Mouse (Mus musculus) olfactory bulb, adult 2 months (tissue): ENCODE measurements around the gene Rbfox3. TPM values are rescaled to one million over a fixed set of nuclear protein-coding genes. Genes with fewer than 3 reads are reported as not detected.
A peak's percentile ranks its signal among the peaks of the same experiment; 100 is the strongest.

Source experiments
- H3K27ac ChIP-seq: fragments of 200-500 bp; 2 replicates; pipeline ENCODE4 v1.5.1; 2012; ENCODE audit warnings: low read depth, low read length; ENCODE audit not compliant: insufficient read depth
- H3K4me1 ChIP-seq: fragments of 200-500 bp; 2 replicates; pipeline ENCODE4 v1.6.1; 2012; ENCODE audit warnings: low read length; ENCODE audit not compliant: control insufficient read depth, insufficient read depth
- H3K4me3 ChIP-seq: fragments of 200-500 bp; 2 replicates; pipeline ENCODE4 v1.5.1; 2012; ENCODE audit warnings: mild to moderate bottlenecking, low read depth, low read length, moderate library complexity; ENCODE audit not compliant: insufficient read depth
- CTCF ChIP-seq: fragments of 200-500 bp; IDR thresholded peaks from 2 replicates; pipeline ENCODE4 v1.5.1; 2012; ENCODE audit warnings: low read depth, mild to moderate bottlenecking, low read length, moderate library complexity; ENCODE audit not compliant: insufficient read depth
- POLR2A ChIP-seq: fragments of 200-500 bp; IDR thresholded peaks from 2 replicates; pipeline ENCODE4 v1.6.1; 2012; ENCODE audit warnings: mild to moderate bottlenecking, low read depth, low read length, moderate library complexity; ENCODE audit not compliant: insufficient read depth
- WGBS: fragments of 180-500 bp; shearing (Covaris S2); methylation state at CpG from one replicate; pipeline ENCODE4 v1.1.7; 2018; 5-methylcytosine and 5-hydroxymethylcytosine counted together
- polyA plus RNA-seq: library from polyadenylated mRNA; stranded (reverse); fragments of >200 nt; gene quantifications from 2 replicates; pipeline ENCODE4 v1.2.4, GENCODE M21; 2012; ENCODE audit warnings: low replicate concordance; ENCODE audit not compliant: missing spikeins, insufficient read depth, insufficient read length

Rbfox3 gene
- polyA plus RNA-seq, 1 experiment, result not detected

- H3K4me3 ChIP-seq, result no peak overlapping the region
- WGBS, result 82% methylated on average over 1 of the region's 1 CpGs
- H3K27ac ChIP-seq, result no peak overlapping the region
- TF ChIP-seq CTCF (no peak), POLR2A (no peak)
- H3K4me1 ChIP-seq, result peaks cover 61% of the 10 kb centered on the region
These were observed 161.9 kb downstream of the Rbfox3 start for GRCm38 (mm10) chr11:118749541-118749940.

DNA sequence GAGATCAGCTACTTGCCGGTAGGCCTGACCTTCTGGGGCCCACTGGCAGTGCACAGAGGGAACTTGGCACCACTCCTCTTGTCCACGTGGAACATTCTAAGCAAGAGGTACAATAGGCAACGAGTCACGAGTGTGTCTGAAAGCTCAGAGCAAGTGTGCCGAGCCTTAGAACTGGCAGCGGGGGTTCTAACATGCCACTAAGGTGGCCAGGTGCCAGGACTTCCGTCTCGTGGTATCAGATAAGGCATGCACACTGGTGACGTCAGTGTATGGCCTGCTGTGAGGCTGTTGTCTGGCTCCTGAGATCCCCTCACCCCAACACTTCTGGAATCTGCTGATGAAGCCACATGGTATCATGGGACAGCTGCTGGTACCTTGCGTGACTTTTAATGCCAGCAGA, 162.8 kb downstream of the Rbfox3 start:
- Histone ChIP-seq H3K4me3 (no peak overlapping the region), H3K27ac (no peak overlapping the region), H3K4me1 (peaks cover 60% of the 10 kb centered on the region)
- peak; percentile 15; the same call in 1 of the 2 replicates for TF ChIP-seq CTCF
- TF ChIP-seq POLR2A, result no peak
- 17% methylated on average over 10 of the region's 10 CpGs for WGBS

GRCm38 (mm10) chr11:118745279-118745678, 166.1 kb downstream of the Rbfox3 start:
- H3K4me1 ChIP-seq, result peaks cover 63% of the 10 kb centered on the region
- no peak for TF ChIP-seq POLR2A
- TF ChIP-seq CTCF, result no peak
- H3K4me3 ChIP-seq, result no peak overlapping the region
- H3K27ac ChIP-seq, result peak overlapping the region; percentile 23; the same call in 1 of the 2 replicates

DNA sequence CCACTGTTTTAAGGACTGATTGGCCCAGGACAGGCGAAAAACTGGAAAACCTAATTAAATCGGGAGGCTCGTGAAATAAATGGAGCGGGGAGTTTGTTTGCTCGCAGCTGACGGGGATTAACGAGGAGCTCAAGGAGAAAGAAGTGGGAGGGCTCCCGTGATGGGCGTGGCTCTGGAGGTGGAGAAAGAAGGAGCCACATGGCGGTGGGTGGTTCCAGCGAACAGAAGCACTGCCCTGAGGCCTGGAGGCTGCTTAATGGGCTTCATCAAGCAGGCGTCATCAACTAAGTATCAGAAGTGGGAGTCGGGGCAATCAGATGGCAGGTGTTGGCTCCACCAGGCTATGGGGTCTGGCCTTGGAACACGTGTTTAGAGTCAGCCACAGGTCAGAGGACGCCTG, 166.6 kb downstream of the Rbfox3 start:
- Histone ChIP-seq H3K27ac (no peak overlapping the region; the same call in 1 of the 2 replicates), H3K4me3 (no peak overlapping the region), H3K4me1 (peaks cover 66% of the 10 kb centered on the region)
- 11% methylated on average over 15 of the region's 15 CpGs for WGBS
- TF ChIP-seq CTCF, result no peak
- no peak for TF ChIP-seq POLR2A

GRCm38 (mm10) chr11:118742762-118743161, 168.6 kb downstream of the Rbfox3 start:
- TF ChIP-seq CTCF, result peak; percentile 18; the same call in 1 of the 2 replicates
- TF ChIP-seq POLR2A, result no peak
- H3K27ac ChIP-seq, result no peak overlapping the region
- H3K4me3 ChIP-seq, result no peak overlapping the region
- peaks cover 68% of the 10 kb centered on the region for H3K4me1 ChIP-seq
- WGBS, result 27% methylated on average over 3 of the region's 3 CpGs

DNA sequence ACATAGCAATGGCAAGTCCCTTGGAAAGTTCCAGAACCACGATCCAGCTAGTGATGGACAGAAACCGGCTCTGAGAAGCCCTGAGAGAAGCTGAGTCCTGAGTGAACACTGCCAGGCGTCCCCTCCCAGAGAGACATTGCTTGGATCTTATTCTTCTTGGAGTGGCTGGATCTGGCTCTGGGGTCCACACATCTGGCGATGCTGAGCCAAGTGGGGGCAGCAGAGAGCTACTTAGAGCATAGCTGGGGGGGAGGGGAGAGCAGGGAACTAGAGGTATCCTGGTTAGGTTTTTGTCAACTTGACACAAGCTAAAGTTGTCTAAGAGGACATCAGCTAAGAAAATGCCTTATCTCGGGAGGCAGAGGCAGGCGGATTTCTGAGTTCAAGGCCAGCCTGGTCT, 170.1 kb downstream of the Rbfox3 start:
- Histone ChIP-seq H3K4me1 (peaks cover 70% of the 10 kb centered on the region), H3K4me3 (no peak overlapping the region), H3K27ac (no peak overlapping the region)
- TF ChIP-seq CTCF (peak; percentile 51), POLR2A (no peak)
- WGBS, result 29% methylated on average over 6 of the region's 6 CpGs

GRCm38 (mm10) chr11:118740001-118740400, 171.4 kb downstream of the Rbfox3 start:
- Histone ChIP-seq H3K4me1 (peaks cover 69% of the 10 kb centered on the region), H3K27ac (no peak overlapping the region), H3K4me3 (no peak overlapping the region)
- no peak for TF ChIP-seq POLR2A
- peak; percentile 69; the same call in 1 of the 2 replicates for TF ChIP-seq CTCF
- 8% methylated on average over 6 of the region's 6 CpGs for WGBS

DNA sequence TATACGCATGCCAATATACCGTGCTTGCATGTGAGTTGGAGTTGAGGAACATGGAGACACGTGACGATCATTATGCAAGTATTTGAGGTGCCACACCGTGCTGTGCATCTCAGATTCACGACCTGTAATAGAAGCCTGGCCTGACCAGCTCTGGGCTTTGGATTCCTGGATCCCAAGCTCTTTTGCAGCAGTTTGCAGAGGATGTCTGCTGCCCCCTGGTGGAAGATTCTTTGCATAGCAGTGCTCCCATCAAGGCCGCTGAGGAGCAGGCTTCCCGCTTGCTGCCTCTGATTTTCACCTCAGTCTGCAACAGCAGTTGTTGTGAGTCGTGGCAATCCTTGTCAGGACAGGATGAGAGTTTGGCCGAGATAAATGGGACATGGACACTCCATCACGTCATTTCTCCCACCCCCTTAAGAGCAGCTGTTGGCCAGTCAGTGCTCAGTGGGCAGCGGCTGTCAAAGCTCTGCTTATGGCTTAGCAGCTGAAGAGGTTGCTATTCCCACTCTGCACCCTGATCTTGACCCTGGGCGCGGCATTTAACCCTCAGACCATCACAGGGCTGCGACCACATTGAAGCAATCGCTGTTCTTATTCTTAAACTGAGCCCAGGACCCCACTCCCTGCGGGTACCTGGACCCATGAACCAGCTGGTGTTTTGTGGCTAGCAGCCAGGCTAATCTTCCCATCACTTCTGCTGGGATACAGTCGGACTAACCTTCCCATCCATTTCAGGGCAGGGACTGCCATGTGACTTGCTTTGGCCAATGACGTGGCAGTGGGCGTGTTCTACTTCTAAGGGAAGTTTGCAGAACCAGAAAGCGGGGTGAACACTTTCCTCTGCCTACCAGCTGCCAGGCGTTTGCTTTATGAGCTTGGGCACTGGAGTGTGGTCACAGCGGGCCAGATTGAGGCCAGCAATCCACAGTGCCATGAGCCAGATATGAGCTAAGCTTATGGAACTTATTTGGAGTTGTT, 172.3 kb downstream of the Rbfox3 start:
- Histone ChIP-seq H3K4me1 (peaks cover 63% of the 10 kb centered on the region), H3K27ac (no peak overlapping the region), H3K4me3 (no peak overlapping the region)
- peak; percentile 82 for TF ChIP-seq CTCF
- TF ChIP-seq POLR2A, result no peak
- WGBS, result 11% methylated on average over 23 of the region's 23 CpGs

- WGBS, result 47% methylated on average over 7 of the region's 7 CpGs
- TF ChIP-seq CTCF (peak; percentile 74; the same call in 1 of the 2 replicates), POLR2A (no peak)
- no peak overlapping the region for H3K27ac ChIP-seq
- H3K4me3 ChIP-seq, result no peak overlapping the region
- H3K4me1 ChIP-seq, result peaks cover 61% of the 10 kb centered on the region
These were observed 173.1 kb downstream of the Rbfox3 start for GRCm38 (mm10) chr11:118738323-118738722.

DNA sequence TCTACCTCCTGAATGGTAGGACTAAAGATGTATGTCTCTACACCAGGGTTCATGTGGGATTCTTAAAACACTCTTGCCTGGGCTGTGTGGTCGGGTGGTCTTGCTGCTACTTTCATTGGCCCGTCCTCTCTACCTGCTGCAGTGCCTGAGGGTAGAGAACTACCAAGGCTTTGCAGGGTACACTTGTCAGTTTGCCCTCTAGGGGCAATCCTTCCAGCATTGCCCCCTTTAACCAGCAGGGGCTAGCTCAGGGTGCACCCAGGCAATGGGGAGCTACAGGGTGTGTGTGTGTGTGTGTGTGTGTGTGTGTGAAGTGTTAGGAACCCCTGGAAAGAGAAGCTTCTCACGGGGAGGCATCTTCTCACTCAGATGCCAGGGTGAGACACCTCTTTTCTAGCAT, 173.6 kb downstream of the Rbfox3 start:
- 74% methylated on average over 3 of the region's 3 CpGs for WGBS
- no peak for TF ChIP-seq CTCF
- peaks cover 61% of the 10 kb centered on the region for H3K4me1 ChIP-seq
- no peak overlapping the region for H3K27ac ChIP-seq
- H3K4me3 ChIP-seq, result no peak overlapping the region
